Mouse (Mus musculus): ENCODE results near the gene Angel2. TPM values are rescaled to one million over a fixed set of nuclear protein-coding genes. Genes with fewer than 3 reads are reported as not detected.

The Angel2 gene
- polyA plus RNA-seq, 1 experiment from 2014 or later: 66.7 TPM

DNA sequence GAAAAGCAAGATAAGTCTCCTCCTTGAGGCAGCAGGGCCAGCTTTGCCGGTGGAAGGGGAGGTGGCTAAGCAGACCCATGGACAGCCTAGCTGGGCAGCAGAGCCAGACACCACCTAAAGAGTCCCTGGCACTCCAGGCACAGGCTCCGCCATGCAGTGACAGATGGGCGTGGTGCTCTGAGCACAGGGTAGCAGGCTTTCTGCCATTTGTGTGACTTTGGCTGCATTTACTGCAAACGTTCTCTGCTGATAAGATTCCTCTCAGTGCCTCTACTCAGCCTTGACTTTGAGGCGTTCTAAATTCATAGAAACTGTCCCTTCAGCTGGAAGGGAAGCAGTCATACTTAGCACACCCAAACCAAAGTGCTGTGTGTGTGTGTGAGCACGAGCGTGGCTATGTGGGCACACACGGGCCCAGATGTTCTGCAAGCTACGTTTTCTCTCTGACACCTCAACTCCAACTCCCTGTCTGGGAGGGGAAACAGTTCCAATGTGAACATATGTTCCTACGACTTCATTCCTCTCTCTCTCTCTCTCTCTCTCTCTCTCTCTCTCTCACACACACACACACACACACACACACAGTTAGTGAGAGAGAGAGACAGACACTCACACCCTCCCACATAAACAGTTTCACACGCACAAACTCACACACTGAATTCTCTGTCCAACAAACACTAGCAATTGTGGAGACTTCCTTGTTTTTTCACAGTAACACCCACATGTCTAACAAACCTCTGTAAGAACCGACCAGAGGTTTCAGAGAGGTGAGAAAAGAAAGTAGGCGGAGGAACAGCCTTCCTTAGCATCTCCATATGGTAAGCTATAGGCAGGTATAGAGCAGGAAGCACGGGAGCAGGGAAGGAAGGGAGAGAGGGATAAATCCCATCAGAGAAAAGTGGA, 47.0 kb downstream of the Angel2 start:
- 85% methylated on average over 14 of the region's 14 CpGs for WGBS

GRCm38 (mm10) chr1:190972612-190973192, 47.8 kb downstream of the Angel2 start:
- Histone ChIP-seq H3K27ac (ENCODE audit: low read depth, low read length) (no peak overlapping the region), H3K36me3 (ENCODE audit: control insufficient read depth, insufficient read depth, low read length) (peaks cover 12% of the 10 kb centered on the region), H3K4me1 (ENCODE audit: control insufficient read depth, insufficient read depth, low read length) (peaks cover 12% of the 10 kb centered on the region), H3K9me3 (ENCODE audit: control insufficient read depth, low read length) (no peaks in the 10 kb centered on the region), H3K27me3 (ENCODE audit: control insufficient read depth, insufficient read depth, low read length) (no peaks in the 10 kb centered on the region), H3K4me2 (ENCODE audit: low read depth) (no peak overlapping the region), H3K9ac (ENCODE audit: low read length) (no peak overlapping the region), H3K4me3 (ENCODE audit: low read depth, low read length) (no peak overlapping the region)
- DNase-seq (ENCODE audit: low spot score) (no peak), ATAC-seq (ENCODE audit: insufficient read depth, low FRiP score, low TSS enrichment) (no peak)
- 69% methylated on average over 7 of the region's 7 CpGs for WGBS

More for the DNA sequence above, 47.0 kb downstream of the Angel2 start:
- no peak overlapping the region for H3K27ac ChIP-seq (ENCODE audit: low read depth, low read length)
- H3K4me2 ChIP-seq (ENCODE audit: low read depth): no peak overlapping the region
- no peaks in the 10 kb centered on the region for H3K9me3 ChIP-seq (ENCODE audit: control insufficient read depth, low read length)
- ATAC-seq (ENCODE audit: insufficient read depth, low FRiP score, low TSS enrichment) (no peak), DNase-seq (ENCODE audit: low spot score) (no peak)
- H3K4me3 ChIP-seq (ENCODE audit: low read depth, low read length): no peak overlapping the region
- peaks cover 7% of the 10 kb centered on the region for H3K4me1 ChIP-seq (ENCODE audit: control insufficient read depth, insufficient read depth, low read length)
- no peaks in the 10 kb centered on the region for H3K27me3 ChIP-seq (ENCODE audit: control insufficient read depth, insufficient read depth, low read length)
- H3K36me3 ChIP-seq (ENCODE audit: control insufficient read depth, insufficient read depth, low read length): peaks cover 12% of the 10 kb centered on the region
- H3K9ac ChIP-seq (ENCODE audit: low read length): no peak overlapping the region

DNA sequence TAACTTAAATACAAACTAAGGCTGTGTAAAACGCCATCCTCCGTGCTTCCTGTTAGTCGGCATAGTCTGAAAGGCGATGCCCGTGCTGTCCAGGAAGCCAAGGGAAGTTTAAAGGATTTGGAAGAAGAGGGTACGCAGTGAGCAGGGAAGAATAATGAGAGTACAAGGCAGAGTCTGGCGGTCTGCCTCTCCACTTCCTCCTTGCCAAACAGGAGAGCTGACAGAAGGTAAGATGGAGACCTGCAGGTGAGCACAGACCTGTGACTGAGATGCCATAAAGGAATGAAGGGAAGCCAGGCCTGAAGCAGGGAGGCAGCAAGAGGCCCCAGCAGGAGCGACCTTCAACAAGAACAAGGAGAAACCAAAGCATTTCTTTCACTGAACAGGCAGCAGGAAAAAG, 49.3 kb downstream of the Angel2 start:
- H3K4me3 ChIP-seq (ENCODE audit: low read depth, low read length): no peak overlapping the region
- DNase-seq (ENCODE audit: low spot score) (no peak), ATAC-seq (ENCODE audit: insufficient read depth, low FRiP score, low TSS enrichment) (no peak)
- peaks cover 11% of the 10 kb centered on the region for H3K36me3 ChIP-seq (ENCODE audit: control insufficient read depth, insufficient read depth, low read length)
- no peak overlapping the region for H3K9ac ChIP-seq (ENCODE audit: low read length)
- no peak overlapping the region for H3K4me2 ChIP-seq (ENCODE audit: low read depth)
- no peaks in the 10 kb centered on the region for H3K9me3 ChIP-seq (ENCODE audit: control insufficient read depth, low read length)
- H3K4me1 ChIP-seq (ENCODE audit: control insufficient read depth, insufficient read depth, low read length): peaks cover 12% of the 10 kb centered on the region
- H3K27ac ChIP-seq (ENCODE audit: low read depth, low read length): no peak overlapping the region
- H3K27me3 ChIP-seq (ENCODE audit: control insufficient read depth, insufficient read depth, low read length): no peaks in the 10 kb centered on the region
- 94% methylated on average over 8 of the region's 8 CpGs for WGBS

DNA sequence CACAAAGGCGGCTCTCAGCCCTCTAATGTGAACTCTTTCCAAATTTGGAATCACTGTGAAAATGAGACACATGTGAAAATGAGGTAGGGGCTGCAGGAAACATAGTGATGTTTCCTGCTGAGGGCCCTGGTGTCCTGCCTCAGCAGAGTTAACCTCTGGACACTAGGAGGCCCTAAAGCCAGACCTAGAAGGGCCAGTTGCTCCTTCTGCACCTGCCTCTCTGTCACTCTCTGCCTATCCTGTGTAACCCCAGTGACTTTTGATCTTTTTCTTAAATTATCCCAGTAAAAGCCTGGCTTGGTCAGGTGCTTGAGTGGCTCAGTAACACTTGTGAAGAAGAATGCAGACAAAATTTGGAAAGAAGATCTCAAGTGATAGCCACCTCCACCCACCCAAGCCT, 49.9 kb downstream of the Angel2 start:
- ATAC-seq (ENCODE audit: insufficient read depth, low FRiP score, low TSS enrichment) (no peak), DNase-seq (ENCODE audit: low spot score) (no peak)
- 73% methylated on average over 1 of the region's 1 CpGs for WGBS
- Histone ChIP-seq H3K27me3 (ENCODE audit: control insufficient read depth, insufficient read depth, low read length) (no peaks in the 10 kb centered on the region), H3K9me3 (ENCODE audit: control insufficient read depth, low read length) (no peaks in the 10 kb centered on the region), H3K4me3 (ENCODE audit: low read depth, low read length) (no peak overlapping the region), H3K9ac (ENCODE audit: low read length) (no peak overlapping the region), H3K27ac (ENCODE audit: low read depth, low read length) (no peak overlapping the region), H3K4me2 (ENCODE audit: low read depth) (no peak overlapping the region), H3K36me3 (ENCODE audit: control insufficient read depth, insufficient read depth, low read length) (peaks cover 6% of the 10 kb centered on the region; the same call in 1 of the 2 replicates), H3K4me1 (ENCODE audit: control insufficient read depth, insufficient read depth, low read length) (peaks cover 12% of the 10 kb centered on the region)

DNA sequence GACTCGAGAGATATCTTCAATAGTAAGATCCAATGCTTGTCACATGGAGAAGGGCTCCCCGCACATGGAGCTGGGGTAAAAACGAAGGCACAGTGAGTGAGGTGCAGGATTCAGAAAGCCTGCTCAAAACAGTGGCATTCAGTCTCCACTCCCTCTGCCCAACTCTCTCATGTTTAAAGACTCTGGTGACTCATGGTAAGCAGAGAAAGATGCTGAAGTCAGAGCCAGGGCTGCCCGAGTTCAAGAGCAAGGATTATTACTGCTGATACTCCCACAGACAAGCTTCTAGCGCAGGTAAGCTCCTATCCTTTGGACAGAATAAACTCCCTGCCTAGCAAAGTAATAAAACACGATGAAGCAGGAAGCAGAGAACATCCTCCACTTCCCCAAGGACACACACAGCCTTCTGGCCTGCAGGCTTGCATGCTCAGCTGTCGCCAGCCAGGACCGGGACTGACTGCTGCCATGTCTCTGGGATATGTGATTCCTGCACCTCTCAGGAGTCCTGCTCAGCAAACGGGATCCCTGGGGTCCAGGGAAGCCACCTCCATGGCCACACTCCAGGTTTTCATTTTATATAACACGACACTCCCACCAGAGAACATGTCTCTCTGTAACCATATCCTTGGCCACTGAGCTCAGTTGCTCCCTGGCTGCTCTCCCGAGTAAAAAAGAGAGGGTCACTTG, 52.1 kb downstream of the Angel2 start:
- Histone ChIP-seq H3K4me3 (ENCODE audit: low read depth, low read length) (peak overlapping the region; percentile 55), H3K9ac (ENCODE audit: low read length) (peak overlapping the region; percentile 75), H3K27ac (ENCODE audit: low read depth, low read length) (no peak overlapping the region), H3K36me3 (ENCODE audit: control insufficient read depth, insufficient read depth, low read length) (peaks cover 3% of the 10 kb centered on the region; the same call in 1 of the 2 replicates), H3K9me3 (ENCODE audit: control insufficient read depth, low read length) (no peaks in the 10 kb centered on the region), H3K4me1 (ENCODE audit: control insufficient read depth, insufficient read depth, low read length) (peaks cover 12% of the 10 kb centered on the region), H3K27me3 (ENCODE audit: control insufficient read depth, insufficient read depth, low read length) (no peaks in the 10 kb centered on the region), H3K4me2 (ENCODE audit: low read depth) (peak overlapping the region; percentile 78)
- no peak for ATAC-seq (ENCODE audit: insufficient read depth, low FRiP score, low TSS enrichment)
- DNase-seq (ENCODE audit: low spot score): no peak
- 58% methylated on average over 11 of the region's 11 CpGs for WGBS

- Histone ChIP-seq H3K4me2 (ENCODE audit: low read depth) (peak overlapping the region; percentile 78), H3K27me3 (ENCODE audit: control insufficient read depth, insufficient read depth, low read length) (no peaks in the 10 kb centered on the region), H3K27ac (ENCODE audit: low read depth, low read length) (no peak overlapping the region), H3K36me3 (ENCODE audit: control insufficient read depth, insufficient read depth, low read length) (peaks cover 2% of the 10 kb centered on the region; the same call in 1 of the 2 replicates), H3K4me1 (ENCODE audit: control insufficient read depth, insufficient read depth, low read length) (peaks cover 10% of the 10 kb centered on the region), H3K9ac (ENCODE audit: low read length) (peak overlapping the region; percentile 75), H3K4me3 (ENCODE audit: low read depth, low read length) (peak overlapping the region; percentile 55), H3K9me3 (ENCODE audit: control insufficient read depth, low read length) (no peaks in the 10 kb centered on the region)
- under 1% methylated on average over 22 of the region's 22 CpGs for WGBS
- peak; percentile 26 for DNase-seq (ENCODE audit: low spot score)
- ATAC-seq (ENCODE audit: insufficient read depth, low FRiP score, low TSS enrichment): peak; percentile 14; the same call in 1 of the 2 replicates
Observed at GRCm38 (mm10) chr1:190978001-190978400, 53.1 kb downstream of the Angel2 start.

- DNase-seq (ENCODE audit: low spot score) (peak; percentile 70), ATAC-seq (ENCODE audit: insufficient read depth, low FRiP score, low TSS enrichment) (peak; percentile 76)
- Histone ChIP-seq H3K36me3 (ENCODE audit: control insufficient read depth, insufficient read depth, low read length) (no peaks in the 10 kb centered on the region), H3K9ac (ENCODE audit: low read length) (peak overlapping the region; percentile 75), H3K27me3 (ENCODE audit: control insufficient read depth, insufficient read depth, low read length) (no peaks in the 10 kb centered on the region), H3K27ac (ENCODE audit: low read depth, low read length) (peak overlapping the region; percentile 85), H3K9me3 (ENCODE audit: control insufficient read depth, low read length) (no peaks in the 10 kb centered on the region), H3K4me2 (ENCODE audit: low read depth) (peak overlapping the region; percentile 78), H3K4me1 (ENCODE audit: control insufficient read depth, insufficient read depth, low read length) (peaks cover 7% of the 10 kb centered on the region; the same call in 1 of the 2 replicates), H3K4me3 (ENCODE audit: low read depth, low read length) (peak overlapping the region; percentile 55)
- WGBS: under 1% methylated on average over 44 of the region's 46 CpGs
Observed at GRCm38 (mm10) chr1:190978511-190979073, 53.7 kb downstream of the Angel2 start.

DNA sequence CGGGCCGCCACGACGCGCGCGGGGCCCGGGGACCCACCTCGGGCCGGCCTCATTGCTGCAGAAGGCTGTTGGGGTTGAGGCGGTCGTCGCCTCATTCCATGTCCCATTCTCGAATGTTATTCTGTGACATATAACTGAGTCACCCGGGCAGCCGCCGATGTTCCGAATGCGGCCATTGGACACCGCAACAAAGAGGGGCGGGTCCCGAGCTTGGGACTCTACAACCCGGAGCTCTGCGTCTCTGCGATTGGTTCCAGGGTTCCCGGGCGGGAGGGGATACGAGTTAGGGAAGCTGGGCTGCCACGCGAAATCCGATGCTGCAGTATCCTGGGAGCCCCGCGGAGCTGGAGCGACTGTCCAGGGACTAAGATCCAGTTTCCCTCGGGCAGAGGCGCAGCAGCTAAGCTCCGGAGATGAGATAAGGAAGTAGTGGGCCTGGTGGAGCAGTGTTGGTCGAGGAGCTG, 54.2 kb downstream of the Angel2 start, which contains the start of gene Vash2:
Gene Vash2, minus strand, starts transcription at position 197 of the 464 bp plus-strand sequence.
- Histone ChIP-seq H3K4me2 (ENCODE audit: low read depth) (peak within 1 kb of the TSS; percentile 78), H3K4me3 (ENCODE audit: low read depth, low read length) (peak within 1 kb of the TSS; percentile 55), H3K4me1 (ENCODE audit: control insufficient read depth, insufficient read depth, low read length) (peaks cover 7% of the 10 kb centered on the region; the same call in 1 of the 2 replicates), H3K27ac (ENCODE audit: low read depth, low read length) (peak within 1 kb of the TSS; percentile 85), H3K9ac (ENCODE audit: low read length) (peak within 1 kb of the TSS; percentile 75), H3K36me3 (ENCODE audit: control insufficient read depth, insufficient read depth, low read length) (no peaks in the 10 kb centered on the region), H3K27me3 (ENCODE audit: control insufficient read depth, insufficient read depth, low read length) (no peaks in the 10 kb centered on the region), H3K9me3 (ENCODE audit: control insufficient read depth, low read length) (no peaks in the 10 kb centered on the region)
- under 1% methylated on average over 38 of the region's 38 CpGs for WGBS
- DNase-seq (ENCODE audit: low spot score) (peak; percentile 93), ATAC-seq (ENCODE audit: insufficient read depth, low FRiP score, low TSS enrichment) (peak; percentile 99)

Data from neural tube, embryonic 11.5 days (tissue).